Mouse (Mus musculus): ENCODE measurements at regions not wholly inside any gene's neighbourhood (a gene's known extent, or its start where the extent isn't known, plus 50 kb on each side); places are given as distances from the start of the nearest gene placed in this dataset.

DNA sequence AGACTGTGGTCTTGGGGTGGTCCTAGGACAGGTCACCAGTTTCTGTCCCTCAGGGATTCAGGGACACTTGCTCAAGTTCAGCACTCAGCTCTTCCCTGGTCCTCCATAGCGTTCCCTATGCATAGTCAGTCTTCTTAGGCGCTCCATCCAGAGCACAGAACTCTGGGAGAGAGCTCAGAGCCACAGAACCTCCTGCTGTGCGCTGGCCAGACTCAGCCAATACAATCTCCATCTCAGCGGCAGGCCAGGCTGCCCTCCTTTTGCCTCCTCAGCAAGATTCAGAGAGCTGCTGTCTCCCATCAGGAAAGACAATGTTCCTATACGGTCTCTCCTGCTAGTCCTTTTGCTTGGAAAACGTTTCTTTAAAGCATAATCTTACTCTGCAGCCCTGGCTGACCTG is 51.1 kb upstream of the Otos start:
- ATAC-seq (replicated peaks; ENCODE audit: low FRiP score, poor library complexity, severe bottlenecking), result no peak

DNA sequence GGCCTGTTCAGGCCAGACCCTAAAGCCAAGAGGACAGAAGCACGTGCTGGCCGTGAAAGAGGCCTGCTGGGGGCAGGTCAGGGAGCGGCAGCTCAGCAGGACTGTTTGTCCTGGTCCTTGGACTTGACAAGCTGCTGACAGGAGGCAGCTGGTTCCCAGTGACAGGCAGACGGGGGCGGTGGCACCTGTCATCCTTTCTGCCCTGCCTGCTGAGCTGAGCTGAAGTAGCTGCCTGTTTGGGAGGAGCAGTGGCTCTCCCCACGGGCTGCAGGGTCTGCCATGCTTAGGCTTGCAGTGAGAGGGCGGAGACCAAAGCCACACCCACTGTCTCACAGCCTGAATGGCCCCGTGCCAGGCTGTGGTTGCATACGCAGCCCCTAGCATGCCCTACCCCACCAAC is 50.4 kb upstream of the Otos start:
- peak; percentile 52 for ATAC-seq (replicated peaks; ENCODE audit: low FRiP score, poor library complexity, severe bottlenecking)

DNA sequence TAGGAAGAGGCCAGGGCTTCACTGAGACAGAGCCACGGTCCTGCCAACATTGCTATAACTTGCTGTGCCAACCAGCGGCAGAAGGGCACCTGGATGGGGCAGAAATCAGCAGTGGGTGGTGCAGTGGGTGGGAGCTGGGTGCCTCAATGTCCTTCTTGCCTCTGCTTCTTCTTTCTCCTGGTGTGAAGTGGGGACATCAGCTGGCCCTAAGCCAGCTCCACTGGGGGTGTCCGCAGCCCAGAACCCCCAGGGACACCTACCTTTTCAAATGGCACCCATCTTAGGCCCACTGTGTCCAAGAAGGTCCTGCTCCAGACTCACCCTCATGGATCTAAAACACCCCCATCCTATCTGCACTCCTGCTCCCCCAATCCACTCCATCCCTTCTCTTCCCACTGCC is 49.9 kb upstream of the Otos start:
- no peak for ATAC-seq (replicated peaks; ENCODE audit: low FRiP score, poor library complexity, severe bottlenecking)
